Mouse (Mus musculus) liver, adult 2 months (tissue): ENCODE data around the gene Iah1.

ENCODE experiments used
- CTCF ChIP-seq: fragments of 200-500 bp; IDR thresholded peaks from 2 replicates; pipeline ENCODE4 v1.5.1; 2011; ENCODE audit warnings: low read depth, low read length, control low read depth
- POLR2A ChIP-seq: fragments of 200-500 bp; IDR thresholded peaks from 2 replicates; pipeline ENCODE4 v1.6.1; 2011; ENCODE audit warnings: low read length, control low read depth; ENCODE audit not compliant: insufficient read depth; ENCODE audit errors: extremely low read depth

- TF ChIP-seq POLR2A = no peak
- TF ChIP-seq CTCF = no peak
Observed at GRCm38 (mm10) chr12:21363195-21363594, 47.0 kb downstream of the Iah1 start.
